Mouse (Mus musculus) kidney, embryonic 14.5 days (tissue): ENCODE data around the gene Rasgrp2. TPM values are rescaled to one million over a fixed set of nuclear protein-coding genes. Genes with fewer than 3 reads are reported as not detected.

Source experiments
- ATAC-seq: fragments of 200-750 bp; cut with Nextera tagmentation; 2 replicates; pipeline ENCODE4 v1.8.0; 2017; ENCODE audit warnings: moderate number of reproducible peaks, mild to moderate bottlenecking, moderate TSS enrichment, moderate library complexity; ENCODE audit not compliant: low FRiP score, low TSS enrichment
- H3K27ac ChIP-seq: fragments of 300-500 bp; sonication (generic); 2 replicates; pipeline ENCODE4 v1.5.1; 2014; ENCODE audit warnings: low read depth, mild to moderate bottlenecking, low read length, moderate library complexity, mixed read lengths
- H3K27me3 ChIP-seq: fragments of 300-500 bp; sonication (generic); 2 replicates; pipeline ENCODE4 v1.6.1; 2014; ENCODE audit warnings: mild to moderate bottlenecking, low read length; ENCODE audit not compliant: control insufficient read depth, insufficient read depth
- H3K36me3 ChIP-seq: fragments of 300-500 bp; sonication (generic); 2 replicates; pipeline ENCODE4 v1.6.1; 2014; ENCODE audit warnings: low read length, mixed read lengths; ENCODE audit not compliant: control insufficient read depth, insufficient read depth
- H3K4me1 ChIP-seq: fragments of 300-500 bp; sonication (generic); 2 replicates; pipeline ENCODE4 v1.6.1; 2014; ENCODE audit warnings: low read length, mixed read lengths; ENCODE audit not compliant: control insufficient read depth, insufficient read depth
- H3K4me2 ChIP-seq: fragments of 300-500 bp; sonication (generic); replicated peaks from 2 replicates; pipeline ENCODE4 v1.6.1; 2014; ENCODE audit warnings: low read depth, mild to moderate bottlenecking, low read length
- H3K4me3 ChIP-seq: fragments of 300-500 bp; sonication (generic); 2 replicates; pipeline ENCODE4 v1.5.1; 2014; ENCODE audit warnings: mild to moderate bottlenecking, low read length
- H3K9ac ChIP-seq: fragments of 300-500 bp; sonication (generic); 2 replicates; pipeline ENCODE4 v1.6.1; 2014; ENCODE audit warnings: low read depth, mild to moderate bottlenecking, low read length, moderate library complexity
- H3K9me3 ChIP-seq: fragments of 300-500 bp; sonication (generic); 2 replicates; pipeline ENCODE4 v1.6.1; 2016; ENCODE audit warnings: low read length; ENCODE audit not compliant: control insufficient read depth
- WGBS: fragments of 180-500 bp; shearing (Covaris S2); extraction: QIAGEN DNeasy Blood & Tissue Kit; methylation state at CpG from one replicate; pipeline ENCODE4 v1.1.7; 2014; 5-methylcytosine and 5-hydroxymethylcytosine counted together
- polyA plus RNA-seq: library from polyadenylated mRNA; unstranded; fragments of >200 nt; fragmentation: Nextera tagmentation; extraction: Ambion mirVana; gene quantifications from 2 replicates; pipeline ENCODE4 v1.2.1, GENCODE M21; 2014

Rasgrp2 gene
- polyA plus RNA-seq, 1 experiment from 2014 or later: 77.1 TPM

DNA sequence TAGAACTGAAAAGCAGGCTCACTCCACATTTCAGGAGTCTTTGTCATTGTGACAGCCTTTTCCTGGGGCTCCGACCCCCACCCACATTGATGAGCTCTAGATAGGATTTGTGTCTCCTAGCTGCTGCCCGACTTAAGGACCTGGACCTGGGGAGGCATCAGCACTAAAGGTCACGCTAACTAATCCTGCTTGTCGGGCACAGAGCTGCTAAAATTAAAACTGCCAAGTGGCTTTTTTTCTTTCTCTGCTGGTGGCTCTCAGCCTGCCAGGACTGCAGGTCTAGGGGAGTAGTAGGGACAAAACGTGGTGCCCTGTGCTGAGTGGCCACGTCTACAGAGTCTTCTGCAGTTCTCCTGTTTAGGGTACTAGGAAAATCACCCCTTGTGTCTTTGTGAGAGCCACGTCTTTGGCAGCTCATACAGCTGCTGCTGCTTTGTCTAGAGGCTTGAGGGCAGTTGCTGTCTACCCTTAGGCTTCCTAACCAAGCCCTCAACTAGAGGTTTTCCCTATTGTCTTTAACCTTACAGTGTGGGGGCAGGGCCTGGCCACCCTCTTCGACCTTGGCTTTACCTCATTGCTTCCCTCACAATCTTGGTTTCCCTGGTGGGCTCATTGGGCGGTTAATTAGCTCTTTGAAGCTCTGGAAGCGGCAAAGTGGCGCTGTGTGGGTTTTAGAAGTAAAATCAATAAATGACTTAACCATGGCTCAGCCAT is 21.7 kb upstream of the Rasgrp2 start:
- H3K9ac ChIP-seq: no peak overlapping the region
- no peak overlapping the region for H3K27ac ChIP-seq
- no peaks in the 10 kb centered on the region for H3K9me3 ChIP-seq
- no peak for ATAC-seq
- no peaks in the 10 kb centered on the region for H3K27me3 ChIP-seq
- H3K36me3 ChIP-seq: peaks cover 76% of the 10 kb centered on the region
- no peaks in the 10 kb centered on the region for H3K4me1 ChIP-seq
- H3K4me3 ChIP-seq: no peak overlapping the region
- H3K4me2 ChIP-seq: no peak overlapping the region
- WGBS: 78% methylated on average over 11 of the region's 11 CpGs

DNA sequence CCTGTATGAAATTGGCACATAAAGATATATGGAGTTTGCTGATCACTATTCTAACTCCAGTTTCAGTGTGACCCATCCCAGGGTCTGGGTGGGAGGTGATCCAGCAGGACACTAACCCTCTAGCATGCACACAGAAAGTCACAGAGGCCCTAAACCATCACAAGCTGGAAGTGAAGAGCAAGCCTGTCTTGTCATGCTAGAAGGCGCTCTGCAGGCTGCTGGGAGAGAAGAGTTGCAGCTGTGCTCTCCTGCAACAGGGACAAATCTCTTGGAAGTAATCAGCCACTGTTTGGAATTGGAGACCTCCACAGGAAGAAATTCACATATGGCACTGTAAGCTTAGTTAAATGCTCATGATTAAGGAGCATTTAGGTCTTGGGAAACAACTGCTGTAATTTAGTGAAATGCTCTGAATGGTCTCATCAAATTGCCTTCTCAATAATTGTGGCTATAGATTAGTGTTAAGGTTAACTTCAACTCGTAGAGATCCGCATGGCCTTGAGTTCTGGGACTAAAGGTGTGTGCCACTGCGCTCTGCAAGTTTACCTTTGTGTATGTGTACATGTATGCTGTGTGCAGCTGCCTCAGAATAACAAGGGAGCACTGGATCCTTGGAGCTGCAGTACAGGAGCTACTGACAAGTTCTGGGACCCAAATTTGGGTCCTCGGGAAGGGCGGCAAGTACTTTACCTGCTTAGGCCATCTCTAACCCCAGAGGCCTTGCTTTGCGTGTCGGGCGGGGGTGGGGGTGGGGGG is 18.6 kb upstream of the Rasgrp2 start:
- H3K4me2 ChIP-seq: no peak overlapping the region
- H3K4me3 ChIP-seq: no peak overlapping the region
- H3K9ac ChIP-seq: no peak overlapping the region
- WGBS: 90% methylated on average over 9 of the region's 9 CpGs
- peaks cover 44% of the 10 kb centered on the region for H3K36me3 ChIP-seq
- no peak overlapping the region for H3K27ac ChIP-seq
- H3K4me1 ChIP-seq: peaks cover 21% of the 10 kb centered on the region
- no peak for ATAC-seq
- H3K9me3 ChIP-seq: no peaks in the 10 kb centered on the region
- no peaks in the 10 kb centered on the region for H3K27me3 ChIP-seq

DNA sequence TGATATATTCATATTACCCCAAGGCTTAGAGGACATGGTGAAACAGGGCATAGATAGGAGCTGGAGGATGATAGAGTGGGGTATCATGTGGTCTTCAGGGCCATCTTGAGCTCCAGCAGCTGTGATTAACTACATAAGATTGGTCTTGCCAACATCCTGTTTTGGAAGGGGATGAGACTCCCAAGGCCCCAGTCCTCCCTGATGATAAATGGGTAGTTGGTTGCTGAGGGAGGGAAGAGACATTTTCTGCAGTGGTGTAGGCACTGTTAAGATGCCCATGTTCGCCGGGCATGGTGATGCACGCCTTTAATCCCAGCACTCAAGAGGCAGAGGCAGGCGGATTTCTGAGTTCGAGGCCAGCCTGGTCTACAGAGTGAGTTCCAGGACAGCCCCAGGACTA is 17.9 kb upstream of the Rasgrp2 start:
- no peak overlapping the region for H3K4me2 ChIP-seq
- peaks cover 23% of the 10 kb centered on the region for H3K4me1 ChIP-seq
- 99% methylated on average over 5 of the region's 5 CpGs for WGBS

DNA sequence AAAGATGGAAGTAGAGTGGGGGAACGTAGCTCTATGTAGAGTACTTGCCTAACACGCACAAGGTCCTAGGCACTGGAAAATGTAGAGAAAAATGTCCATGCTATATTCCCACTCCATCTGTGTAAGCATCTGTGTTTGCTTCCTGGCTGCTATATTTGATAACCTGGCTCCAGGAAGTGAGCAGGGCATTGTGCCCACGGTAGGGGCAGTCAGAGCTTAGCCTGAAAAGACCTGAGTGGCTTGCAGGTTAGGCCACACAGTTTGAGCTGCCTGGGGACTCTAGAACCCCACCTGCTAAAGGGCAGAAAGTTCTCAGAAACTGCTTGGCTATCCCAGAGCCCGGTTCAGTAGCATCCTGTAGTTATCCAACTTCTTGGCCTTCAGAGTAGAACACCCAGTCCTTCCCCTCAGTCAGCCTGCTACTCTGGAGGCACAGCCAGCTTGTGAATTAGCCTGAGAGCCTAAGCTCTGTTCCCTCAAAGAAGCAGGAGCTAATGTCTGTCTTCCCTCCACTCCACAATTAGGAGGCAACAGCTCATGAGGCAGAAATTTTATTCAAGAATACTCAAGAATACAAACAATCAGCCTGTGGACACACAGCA is 16.7 kb upstream of the Rasgrp2 start:
- no peak for ATAC-seq
- Histone ChIP-seq H3K27me3 (no peaks in the 10 kb centered on the region), H3K4me1 (peaks cover 30% of the 10 kb centered on the region), H3K9ac (no peak overlapping the region), H3K36me3 (peaks cover 26% of the 10 kb centered on the region), H3K27ac (no peak overlapping the region), H3K4me3 (no peak overlapping the region), H3K4me2 (no peak overlapping the region), H3K9me3 (no peaks in the 10 kb centered on the region)
- WGBS: 77% methylated on average over 4 of the region's 4 CpGs

More for the DNA sequence above, 17.9 kb upstream of the Rasgrp2 start:
- Histone ChIP-seq H3K9ac (no peak overlapping the region), H3K27me3 (no peaks in the 10 kb centered on the region), H3K27ac (no peak overlapping the region), H3K9me3 (no peaks in the 10 kb centered on the region), H3K4me3 (no peak overlapping the region), H3K36me3 (peaks cover 38% of the 10 kb centered on the region)
- no peak for ATAC-seq

DNA sequence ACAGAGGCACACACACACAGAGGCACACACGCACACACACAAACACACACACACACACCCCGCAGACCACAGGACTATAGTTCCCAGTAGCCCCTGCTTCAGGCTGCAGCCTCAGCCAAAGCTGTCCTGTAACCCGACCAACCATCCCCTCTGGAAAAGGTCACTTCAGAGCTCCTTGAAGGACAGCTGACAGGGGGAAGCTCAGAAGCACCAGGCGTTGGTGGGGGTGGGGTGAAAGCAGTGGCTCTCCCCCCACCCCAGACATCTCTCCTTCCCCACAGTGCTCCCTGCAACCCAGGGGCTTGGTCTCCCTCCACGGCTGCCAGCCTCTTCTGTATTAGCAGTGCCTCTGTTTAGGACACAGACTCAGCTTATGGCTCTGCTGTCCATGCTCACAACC is 15.7 kb upstream of the Rasgrp2 start:
- Histone ChIP-seq H3K4me1 (peaks cover 32% of the 10 kb centered on the region), H3K27me3 (no peaks in the 10 kb centered on the region), H3K9ac (peak overlapping the region; percentile 20; the same call in 1 of the 2 replicates), H3K4me3 (no peak overlapping the region), H3K36me3 (peaks cover 16% of the 10 kb centered on the region), H3K9me3 (no peaks in the 10 kb centered on the region), H3K27ac (peak overlapping the region; percentile 68), H3K4me2 (no peak overlapping the region)
- 31% methylated on average over 5 of the region's 5 CpGs for WGBS
- ATAC-seq: peak; percentile 17

DNA sequence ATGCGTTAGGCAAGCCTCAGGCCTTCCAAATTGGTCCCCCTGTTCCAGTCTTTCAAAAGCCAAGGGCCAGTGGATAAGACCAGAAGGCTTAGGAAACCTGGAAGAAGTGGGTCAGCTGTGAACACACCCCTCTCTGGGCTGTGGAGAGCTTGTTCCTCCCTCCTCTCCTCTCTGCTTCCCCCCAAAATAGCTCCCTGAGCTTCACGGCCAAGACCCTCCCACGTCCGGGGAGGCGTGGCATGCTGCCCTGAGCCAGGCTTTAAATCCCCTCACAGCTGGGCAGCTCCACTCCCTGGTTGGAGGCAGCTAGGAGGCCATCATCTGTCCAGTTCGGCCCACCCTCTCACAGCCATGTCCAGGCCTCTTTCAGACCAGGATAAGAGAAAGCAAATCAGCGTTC is 15.0 kb upstream of the Rasgrp2 start, which contains the start of gene Pygm:
Pygm (plus strand) TSS at position 272 of the 400 bp plus-strand sequence.
- H3K27ac ChIP-seq: peak within 1 kb of the TSS; percentile 68
- no peak within 1 kb of the TSS for H3K4me3 ChIP-seq
- H3K4me1 ChIP-seq: peaks cover 39% of the 10 kb centered on the region
- ATAC-seq: peak; percentile 69
- peak within 1 kb of the TSS; percentile 27; the same call in 1 of the 2 replicates for H3K4me2 ChIP-seq
- peaks cover 9% of the 10 kb centered on the region; the same call in 1 of the 2 replicates for H3K36me3 ChIP-seq
- WGBS: 10% methylated on average over 7 of the region's 7 CpGs
- H3K27me3 ChIP-seq: no peaks in the 10 kb centered on the region
- H3K9ac ChIP-seq: peak within 1 kb of the TSS; percentile 32; the same call in 1 of the 2 replicates
- no peaks in the 10 kb centered on the region for H3K9me3 ChIP-seq

DNA sequence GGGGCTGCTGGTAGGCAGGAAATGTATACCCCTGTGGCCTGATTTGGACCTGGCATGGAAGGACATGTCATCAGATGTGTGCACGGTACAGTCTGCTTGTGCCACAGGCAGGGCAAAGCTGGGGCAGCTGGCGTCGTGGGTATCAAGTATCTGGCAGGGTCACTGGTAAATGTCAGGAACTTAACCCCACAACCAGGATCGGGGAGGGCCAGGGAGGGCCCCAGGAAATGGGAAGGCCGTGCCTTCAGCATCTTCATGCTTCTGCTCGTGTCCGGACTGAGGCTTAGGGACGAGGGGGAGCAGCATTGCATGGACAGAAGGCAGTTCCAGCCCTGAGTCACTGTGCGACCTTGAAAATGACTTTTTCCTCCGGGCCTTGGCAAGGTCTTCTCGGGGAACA is 14.2 kb upstream of the Rasgrp2 start:
- Histone ChIP-seq H3K9me3 (no peaks in the 10 kb centered on the region), H3K36me3 (peaks cover 6% of the 10 kb centered on the region; the same call in 1 of the 2 replicates), H3K4me1 (peaks cover 46% of the 10 kb centered on the region), H3K27me3 (no peaks in the 10 kb centered on the region), H3K4me3 (no peak overlapping the region), H3K9ac (no peak overlapping the region), H3K27ac (no peak overlapping the region), H3K4me2 (peak overlapping the region; percentile 6; the same call in 1 of the 2 replicates)
- ATAC-seq: no peak
- 44% methylated on average over 11 of the region's 11 CpGs for WGBS

DNA sequence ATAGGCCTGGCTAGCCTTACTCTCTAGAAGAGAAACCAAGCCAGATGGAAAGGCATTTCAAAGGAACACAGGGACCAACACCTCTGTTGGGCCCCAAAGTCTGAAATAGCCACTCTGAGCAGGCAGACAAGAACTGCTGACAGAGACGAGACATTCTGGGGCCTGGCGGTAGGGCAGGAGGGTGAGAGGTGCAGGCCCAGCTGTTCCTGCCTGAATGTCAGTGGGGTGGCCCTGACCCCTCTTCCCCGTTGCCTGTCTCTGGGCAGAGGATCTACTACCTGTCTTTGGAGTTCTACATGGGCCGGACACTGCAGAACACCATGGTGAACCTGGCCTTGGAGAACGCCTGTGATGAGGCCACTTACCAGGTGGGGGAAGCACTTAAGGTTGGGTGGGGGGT is 13.7 kb upstream of the Rasgrp2 start:
- Histone ChIP-seq H3K27ac (no peak overlapping the region), H3K9ac (no peak overlapping the region), H3K36me3 (peaks cover 6% of the 10 kb centered on the region; the same call in 1 of the 2 replicates), H3K27me3 (no peaks in the 10 kb centered on the region), H3K4me2 (peak overlapping the region; percentile 6; the same call in 1 of the 2 replicates), H3K4me3 (no peak overlapping the region), H3K9me3 (no peaks in the 10 kb centered on the region), H3K4me1 (peaks cover 48% of the 10 kb centered on the region)
- 69% methylated on average over 5 of the region's 5 CpGs for WGBS
- ATAC-seq: no peak
